Mouse (Mus musculus) liver, postnatal 0 days (tissue): ENCODE measurements around the gene Cish.

Experiments
- CTCF ChIP-seq: sonication (generic); IDR thresholded peaks from 2 replicates; pipeline ENCODE4 v1.5.1; 2016; ENCODE audit warnings: antibody characterized with exemption, low read depth
- EP300 ChIP-seq: IDR thresholded peaks from 2 replicates; pipeline ENCODE4 v1.6.1; 2016; ENCODE audit warnings: antibody characterized with exemption, low read depth, mild to moderate bottlenecking

DNA sequence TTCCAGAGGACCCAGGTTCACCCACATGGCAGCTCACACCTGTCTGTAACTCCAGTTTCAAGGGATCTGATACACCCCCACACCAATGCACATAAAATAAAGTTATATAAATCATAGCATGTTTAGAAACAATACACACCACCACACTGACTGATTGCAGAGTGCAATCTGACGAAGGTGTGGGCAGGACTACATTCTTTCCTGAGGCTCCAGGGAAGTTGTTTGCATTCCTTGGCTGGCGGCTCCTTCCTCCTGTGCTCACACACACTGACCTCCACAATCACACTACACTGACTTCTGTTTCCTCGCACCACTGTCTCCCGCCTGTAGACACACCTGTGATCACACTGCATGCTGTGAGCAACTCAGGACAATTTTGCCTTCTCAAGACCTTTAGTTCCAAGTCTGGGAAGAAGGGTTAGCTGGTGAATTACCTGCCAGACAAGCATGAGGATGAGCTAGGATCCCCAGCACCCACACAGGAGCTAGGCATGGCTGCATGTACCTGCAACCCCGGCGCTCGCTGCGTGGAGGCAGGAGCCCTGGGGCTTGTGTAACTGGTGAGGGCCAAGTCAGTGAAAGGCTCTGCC lies 26.7 kb downstream of the Cish start:
- no peak for TF ChIP-seq CTCF
- TF ChIP-seq EP300: no peak
